19 mouse cellular contexts compared by ENCODE assay signal in the genomic region with DNA sequence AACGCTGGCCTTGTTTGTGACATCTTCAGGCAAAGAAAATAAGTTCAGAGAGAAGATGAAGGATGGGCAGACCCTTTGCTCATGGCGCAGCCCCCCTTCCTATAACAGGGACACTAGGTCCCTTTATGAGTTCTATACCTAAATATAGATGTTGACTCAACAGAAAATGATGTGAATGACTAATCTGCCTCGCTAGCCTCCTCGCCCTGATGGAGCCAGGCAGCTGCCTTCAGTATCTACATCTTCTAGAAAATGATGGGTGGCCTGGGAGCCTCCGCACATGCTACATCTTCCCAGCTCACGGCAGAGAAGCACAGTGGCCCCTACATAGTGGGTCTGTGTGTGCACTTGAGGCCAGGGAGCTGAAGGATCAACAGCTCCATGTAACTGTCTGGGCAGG.
DNase-seq lines count a peak whose midpoint lies in the region; ATAC-seq and TF ChIP-seq lines count a peak whose summit lies in the region.
"Had no signal": no experiment of that assay in that cellular context is flagged by ENCODE, and none has a peak within 500 bp of the region (broad histone marks: within the 10 kb centered on the region; RNA-seq: fewer than 3 reads in every experiment).

No protein-coding gene starts in this region.

- H3K79me3 ChIP-seq in C2C12 (ENCODE audit: low read depth) = no peaks in the 10 kb centered on the region

- H3K79me2 ChIP-seq in C2C12 (ENCODE audit: control insufficient read depth, insufficient read depth) (no peaks in the 10 kb centered on the region), myocyte (ENCODE audit: control insufficient read depth, insufficient read depth) (no peaks in the 10 kb centered on the region)

- intact Hi-C loops in left cerebral cortex, adult 2 months (cut with DNase I) = loop anchor here (10.0 kb wide), 1 partner anchor 800 kb away; no protein-coding TSS in a partner anchor
- intact Hi-C loops in left cerebral cortex, postnatal 4 days (cut with DNase I) = no loop called here

- no peak for TF ChIP-seq POLR2A in myocyte (IDR thresholded peaks at IDR 0.05; ENCODE audit: insufficient read length, low read depth)

- no peak overlapping the region for H3ac ChIP-seq in C2C12 (ENCODE audit: control insufficient read depth, insufficient read length, low read depth)
- no peak overlapping the region for H3ac ChIP-seq in myocyte (ENCODE audit: control insufficient read depth, insufficient read length)

- no peak for DNase-seq in frontal cortex, postnatal 36 days (ENCODE audit: low spot score in 2 of 2)
- no peak for DNase-seq in left cerebral cortex, adult 2 months (ENCODE audit: extremely low spot score in 1 of 2, low spot score in 2 of 2)
- no peak for DNase-seq in left cerebral cortex, postnatal 4 days
- DNase-seq in liver = no peak
- DNase-seq in urinary bladder, postnatal 4 days (ENCODE audit: low spot score in 2 of 2) = no peak
- DNase-seq: adrenal gland, postnatal 36 days; cerebellum, adult 18-20 months; gastrocnemius, postnatal 25 days; heart, postnatal 14 days; kidney, adult 9 months; kidney, postnatal 36 days; layer of hippocampus, adult 9-11 months; spleen, adult 18-20 months had no signal

- peak; percentile 12; the same call in 1 of the 2 replicates for ATAC-seq in frontal cortex, adult (ENCODE audit: low TSS enrichment)

- TF ChIP-seq CTCF in left cerebral cortex, adult 2 months (IDR thresholded peaks at IDR 0.05) = no peak
- TF ChIP-seq CTCF in C2C12 (IDR thresholded peaks at IDR 0.05; ENCODE audit: control insufficient read depth, insufficient read depth, insufficient read length) = no peak

- H3K4me2 ChIP-seq in myocyte (ENCODE audit: low read depth) = peak overlapping the region; percentile 56
- H3K4me2 ChIP-seq: liver, embryonic 15.5 days; midbrain, embryonic 12.5 days had no signal

- no peak overlapping the region for H3K4me3 ChIP-seq in left cerebral cortex, adult 2 months
- H3K4me3 ChIP-seq in C2C12 (ENCODE audit: insufficient read depth, poor library complexity, severe bottlenecking) (no peak overlapping the region), myocyte (no peak overlapping the region)
- H3K4me3 ChIP-seq: liver, embryonic 15.5 days; midbrain, embryonic 12.5 days had no signal

- H3K36me3 ChIP-seq in C2C12 (ENCODE audit: control insufficient read depth, insufficient read depth) = no peaks in the 10 kb centered on the region
- no peaks in the 10 kb centered on the region for H3K36me3 ChIP-seq in myocyte (ENCODE audit: control insufficient read depth, insufficient read depth)
- H3K36me3 ChIP-seq: liver, embryonic 15.5 days had no signal

- no peaks in the 10 kb centered on the region for H3K27me3 ChIP-seq in C2C12 (ENCODE audit: control insufficient read depth, insufficient read depth, insufficient read length)
- H3K27me3 ChIP-seq in myocyte (ENCODE audit: control insufficient read depth, insufficient read depth, insufficient read length) = no peaks in the 10 kb centered on the region
- H3K27me3 ChIP-seq: liver, embryonic 15.5 days; midbrain, embryonic 12.5 days had no signal

- H3K27ac ChIP-seq in left cerebral cortex, adult 2 months = peak overlapping the region; percentile 72
- H3K27ac ChIP-seq: liver, embryonic 15.5 days; macrophage; midbrain, embryonic 12.5 days had no signal

TF ChIP-seq in C2C12, 6 proteins besides CTCF, POLR2A, EP300 and RAD21:
- TF ChIP-seq MYOG (IDR thresholded peaks at IDR 0.05; ENCODE audit: control insufficient read depth, extremely low read depth, insufficient read length) (no peak), MYOD1 (IDR thresholded peaks at IDR 0.05; ENCODE audit: control insufficient read depth, insufficient read length, low read depth) (peak; percentile 77)

TF ChIP-seq in myocyte, 11 proteins besides CTCF, POLR2A, EP300 and RAD21:
- no peak for TF ChIP-seq CEBPB (IDR thresholded peaks at IDR 0.05; ENCODE audit: insufficient read depth, poor library complexity, severe bottlenecking)
- no peak for TF ChIP-seq TCF12 (IDR thresholded peaks at IDR 0.05; ENCODE audit: insufficient read depth, poor library complexity, severe bottlenecking)
- TF ChIP-seq MAX (IDR thresholded peaks at IDR 0.05; ENCODE audit: low read depth) = no peak
- TF ChIP-seq POLR2AphosphoS2 (IDR thresholded peaks at IDR 0.05; ENCODE audit: insufficient read length, low read depth) = no peak
- TF ChIP-seq MYOD1 (IDR thresholded peaks at IDR 0.05; ENCODE audit: control insufficient read depth in 1 of 3, insufficient read length in 2 of 3, low read depth in 2 of 3) = peak in 2 of 3 experiments; percentile 50 to 68
